Mouse (Mus musculus): ENCODE measurements around the gene Pla2r1. TPM values are rescaled to one million over a fixed set of nuclear protein-coding genes. Genes with fewer than 3 reads are reported as not detected.

Gene Pla2r1
- polyA plus RNA-seq (2015; fragmentation: Nextera tagmentation; extraction: Ambion mirVana) = 0.19 and 0.24 TPM in 2 replicates

- H3K9me3 ChIP-seq (replicated peaks) = no peaks in the 10 kb centered on the region
- peak within 1 kb of the TSS; percentile 70 for H3K4me2 ChIP-seq
- ATAC-seq = peak; percentile 75; the same call in 1 of the 2 replicates
- peak within 1 kb of the TSS; percentile 36 for H3K4me3 ChIP-seq
- H3K9ac ChIP-seq = peak within 1 kb of the TSS; percentile 45
- H3K27me3 ChIP-seq = peaks cover 13% of the 10 kb centered on the region; the same call in 1 of the 2 replicates
- H3K4me1 ChIP-seq = peaks cover 13% of the 10 kb centered on the region
- H3K27ac ChIP-seq = no peak within 1 kb of the TSS
- WGBS = 2% methylated on average over 33 of the region's 33 CpGs
- no peaks in the 10 kb centered on the region for H3K36me3 ChIP-seq (ENCODE audit: poor library complexity, severe bottlenecking)
Measured at GRCm38 (mm10) chr2:60552902-60553682, at the start of gene Pla2r1. Gene Pla2r1 (minus strand): TSS chr2:60553308.

GRCm38 (mm10) chr2:60601326-60601725 lies 48.2 kb upstream of the Pla2r1 start:
- 96% methylated on average over 2 of the region's 2 CpGs for WGBS

GRCm38 (mm10) chr2:60600863-60601262 lies 47.8 kb upstream of the Pla2r1 start:
- H3K4me1 ChIP-seq = no peaks in the 10 kb centered on the region
- H3K27me3 ChIP-seq = no peaks in the 10 kb centered on the region
- no peaks in the 10 kb centered on the region; the same call in 1 of the 2 replicates for H3K9me3 ChIP-seq (replicated peaks)
- no peak overlapping the region for H3K4me3 ChIP-seq
- no peak overlapping the region for H3K9ac ChIP-seq
- 92% methylated on average over 2 of the region's 2 CpGs for WGBS
- no peak overlapping the region for H3K4me2 ChIP-seq
- no peaks in the 10 kb centered on the region for H3K36me3 ChIP-seq (ENCODE audit: poor library complexity, severe bottlenecking)
- no peak overlapping the region for H3K27ac ChIP-seq
- no peak for ATAC-seq

More at GRCm38 (mm10) chr2:60601326-60601725, 48.2 kb upstream of the Pla2r1 start:
- Histone ChIP-seq H3K9ac (no peak overlapping the region), H3K27me3 (no peaks in the 10 kb centered on the region), H3K9me3 (replicated peaks) (no peaks in the 10 kb centered on the region; the same call in 1 of the 2 replicates), H3K36me3 (ENCODE audit: poor library complexity, severe bottlenecking) (no peaks in the 10 kb centered on the region), H3K4me2 (no peak overlapping the region), H3K4me3 (no peak overlapping the region), H3K4me1 (no peaks in the 10 kb centered on the region), H3K27ac (no peak overlapping the region)
- ATAC-seq = no peak

GRCm38 (mm10) chr2:60583416-60583815 lies 30.3 kb upstream of the Pla2r1 start:
- WGBS = 93% methylated on average over 4 of the region's 4 CpGs
- ATAC-seq = no peak
- no peak overlapping the region for H3K4me3 ChIP-seq

GRCm38 (mm10) chr2:60554561-60554960 lies 1.5 kb upstream of the Pla2r1 start:
- Histone ChIP-seq H3K4me1 (peaks cover 13% of the 10 kb centered on the region), H3K4me2 (no peak overlapping the region), H3K27me3 (peaks cover 13% of the 10 kb centered on the region; the same call in 1 of the 2 replicates), H3K9ac (no peak overlapping the region), H3K36me3 (ENCODE audit: poor library complexity, severe bottlenecking) (no peaks in the 10 kb centered on the region), H3K27ac (no peak overlapping the region), H3K9me3 (replicated peaks) (no peaks in the 10 kb centered on the region), H3K4me3 (no peak overlapping the region)
- WGBS = 66% methylated on average over 4 of the region's 4 CpGs
- no peak for ATAC-seq

More at GRCm38 (mm10) chr2:60583416-60583815, 30.3 kb upstream of the Pla2r1 start:
- Histone ChIP-seq H3K4me1 (no peaks in the 10 kb centered on the region), H3K4me2 (no peak overlapping the region), H3K27ac (no peak overlapping the region), H3K9me3 (replicated peaks) (no peaks in the 10 kb centered on the region), H3K27me3 (no peaks in the 10 kb centered on the region), H3K36me3 (ENCODE audit: poor library complexity, severe bottlenecking) (no peaks in the 10 kb centered on the region), H3K9ac (no peak overlapping the region)

GRCm38 (mm10) chr2:60552177-60552901 lies 769 bp downstream of the Pla2r1 start:
- Histone ChIP-seq H3K4me1 (peaks cover 13% of the 10 kb centered on the region), H3K27me3 (peaks cover 13% of the 10 kb centered on the region; the same call in 1 of the 2 replicates), H3K4me3 (peak overlapping the region; percentile 36), H3K9ac (peak overlapping the region; percentile 45), H3K36me3 (ENCODE audit: poor library complexity, severe bottlenecking) (no peaks in the 10 kb centered on the region), H3K9me3 (replicated peaks) (no peaks in the 10 kb centered on the region), H3K4me2 (peak overlapping the region; percentile 70), H3K27ac (no peak overlapping the region)
- peak; percentile 41; the same call in 1 of the 2 replicates for ATAC-seq
- 17% methylated on average over 21 of the region's 21 CpGs for WGBS

- H3K27ac ChIP-seq = no peak overlapping the region
- no peaks in the 10 kb centered on the region for H3K36me3 ChIP-seq (ENCODE audit: poor library complexity, severe bottlenecking)
- WGBS = 23% methylated on average over 2 of the region's 2 CpGs
- peaks cover 13% of the 10 kb centered on the region for H3K4me1 ChIP-seq
- no peaks in the 10 kb centered on the region for H3K9me3 ChIP-seq (replicated peaks)
- H3K9ac ChIP-seq = no peak overlapping the region
- no peak overlapping the region for H3K4me2 ChIP-seq
- no peak overlapping the region for H3K4me3 ChIP-seq
- ATAC-seq = no peak
- H3K27me3 ChIP-seq = peaks cover 13% of the 10 kb centered on the region; the same call in 1 of the 2 replicates
Measured at GRCm38 (mm10) chr2:60551673-60552072, 1.4 kb downstream of the Pla2r1 start.

- Histone ChIP-seq H3K27me3 (peaks cover 13% of the 10 kb centered on the region; the same call in 1 of the 2 replicates), H3K4me1 (peaks cover 13% of the 10 kb centered on the region), H3K9ac (no peak overlapping the region), H3K27ac (no peak overlapping the region), H3K9me3 (replicated peaks) (no peaks in the 10 kb centered on the region), H3K4me3 (no peak overlapping the region), H3K36me3 (ENCODE audit: poor library complexity, severe bottlenecking) (no peaks in the 10 kb centered on the region), H3K4me2 (no peak overlapping the region)
- WGBS = 94% methylated on average over 8 of the region's 8 CpGs
- no peak for ATAC-seq
Measured at GRCm38 (mm10) chr2:60550521-60550920, 2.6 kb downstream of the Pla2r1 start.

- no peaks in the 10 kb centered on the region for H3K9me3 ChIP-seq (replicated peaks)
- H3K36me3 ChIP-seq (ENCODE audit: poor library complexity, severe bottlenecking) = no peaks in the 10 kb centered on the region
- no peak overlapping the region for H3K9ac ChIP-seq
- H3K4me2 ChIP-seq = no peak overlapping the region
- no peak overlapping the region for H3K4me3 ChIP-seq
- WGBS = 93% methylated on average over 2 of the region's 2 CpGs
- H3K4me1 ChIP-seq = peaks cover 13% of the 10 kb centered on the region
- H3K27ac ChIP-seq = no peak overlapping the region
- peaks cover 13% of the 10 kb centered on the region; the same call in 1 of the 2 replicates for H3K27me3 ChIP-seq
- ATAC-seq = no peak
Measured at GRCm38 (mm10) chr2:60549851-60550250, 3.3 kb downstream of the Pla2r1 start.

GRCm38 (mm10) chr2:60546082-60546481 lies 7.0 kb downstream of the Pla2r1 start:
- Histone ChIP-seq H3K4me1 (peaks cover 6% of the 10 kb centered on the region; the same call in 1 of the 2 replicates), H3K9me3 (replicated peaks) (no peaks in the 10 kb centered on the region), H3K36me3 (ENCODE audit: poor library complexity, severe bottlenecking) (no peaks in the 10 kb centered on the region), H3K27ac (no peak overlapping the region), H3K4me2 (no peak overlapping the region), H3K4me3 (no peak overlapping the region), H3K27me3 (no peaks in the 10 kb centered on the region), H3K9ac (no peak overlapping the region)
- 91% methylated on average over 4 of the region's 4 CpGs for WGBS
- ATAC-seq = no peak

- no peak for ATAC-seq
- Histone ChIP-seq H3K36me3 (ENCODE audit: poor library complexity, severe bottlenecking) (no peaks in the 10 kb centered on the region), H3K4me2 (no peak overlapping the region), H3K4me1 (peaks cover 6% of the 10 kb centered on the region; the same call in 1 of the 2 replicates), H3K27ac (no peak overlapping the region), H3K27me3 (no peaks in the 10 kb centered on the region), H3K4me3 (no peak overlapping the region), H3K9me3 (replicated peaks) (no peaks in the 10 kb centered on the region), H3K9ac (no peak overlapping the region)
- WGBS = 25% methylated on average over 5 of the region's 5 CpGs
Measured at GRCm38 (mm10) chr2:60544006-60544405, 9.1 kb downstream of the Pla2r1 start.

GRCm38 (mm10) chr2:60541745-60542144 lies 11.4 kb downstream of the Pla2r1 start:
- WGBS = 61% methylated on average over 5 of the region's 5 CpGs
- Histone ChIP-seq H3K36me3 (ENCODE audit: poor library complexity, severe bottlenecking) (no peaks in the 10 kb centered on the region), H3K27ac (no peak overlapping the region), H3K4me1 (peaks cover 6% of the 10 kb centered on the region; the same call in 1 of the 2 replicates), H3K27me3 (no peaks in the 10 kb centered on the region), H3K4me3 (no peak overlapping the region), H3K4me2 (no peak overlapping the region), H3K9me3 (replicated peaks) (no peaks in the 10 kb centered on the region), H3K9ac (no peak overlapping the region)
- no peak for ATAC-seq

Data from forebrain, embryonic 13.5 days (tissue).